Mouse (Mus musculus) G1E (cell line): ENCODE results near the gene Ly86.

Experiments
- CTCF ChIP-seq: IDR thresholded peaks from 2 replicates; pipeline ENCODE4 v1.5.1; 2012; ENCODE audit warnings: low read depth, low read length, inconsistent platforms, mixed read lengths
- GATA1 ChIP-seq: IDR thresholded peaks from 2 replicates; pipeline ENCODE4 v1.6.1; 2012; ENCODE audit warnings: borderline replicate concordance, low read length, inconsistent platforms, mixed read lengths
- GATA2 ChIP-seq: IDR thresholded peaks from 2 replicates; pipeline ENCODE4 v1.6.1; 2012; ENCODE audit warnings: low read depth, low read length, inconsistent platforms, borderline replicate concordance
- POLR2AphosphoS5 ChIP-seq: IDR thresholded peaks from 2 replicates; pipeline ENCODE4 v1.6.1; 2012; ENCODE audit warnings: low read depth, low read length, inconsistent platforms; ENCODE audit not compliant: insufficient replicate concordance
- TAL1 ChIP-seq: conservative IDR thresholded peaks from 2 replicates; pipeline ENCODE4 v1.6.1; 2012; ENCODE audit warnings: low read depth, low read length, inconsistent platforms, mixed read lengths

DNA sequence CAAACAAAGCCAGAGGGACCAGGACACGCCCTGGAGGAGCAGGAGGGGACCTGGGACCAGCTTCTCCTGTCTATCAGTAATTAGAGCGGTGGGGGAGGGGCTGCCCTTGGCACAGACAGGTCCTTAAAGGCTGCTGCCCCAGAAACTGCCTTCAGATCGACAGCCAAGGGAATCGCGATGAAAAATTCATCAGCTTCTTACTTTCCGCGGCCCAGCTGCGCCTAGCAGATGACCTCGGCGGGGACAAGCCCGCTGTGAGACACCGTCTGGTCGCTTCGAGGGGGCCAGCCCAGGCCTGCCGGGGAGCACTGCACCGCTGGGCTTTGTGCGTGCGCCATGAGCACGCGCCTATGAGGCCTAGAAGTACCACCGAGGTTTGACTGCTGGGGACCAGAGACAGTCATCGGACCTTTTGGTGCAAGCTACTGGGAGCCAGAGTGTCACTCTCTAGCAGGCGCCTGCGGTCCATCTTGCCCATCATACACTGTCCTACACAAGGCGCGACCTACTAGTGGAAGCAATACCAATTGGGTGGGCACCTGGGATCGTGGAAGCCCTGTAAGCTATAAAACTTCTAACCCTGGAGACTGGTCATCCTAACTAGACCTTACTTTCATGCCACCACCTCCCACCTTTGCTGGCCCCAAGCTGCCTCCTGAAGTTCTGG is 33.3 kb upstream of the Ly86 start:
- TF ChIP-seq CTCF, result no peak
- no peak for TF ChIP-seq TAL1
- no peak for TF ChIP-seq GATA2
- TF ChIP-seq POLR2AphosphoS5, result no peak
- no peak for TF ChIP-seq GATA1
